Mouse (Mus musculus): ENCODE measurements at regions not wholly inside any gene's neighbourhood (a gene's known extent, or its start where the extent isn't known, plus 50 kb on each side); places are given as distances from the start of the nearest gene placed in this dataset.

GRCm38 (mm10) chr16:74873756-74874155, 462.1 kb upstream of the Robo2 start:
- DNase-seq (ENCODE audit: extremely low read depth, low read depth, low spot score) = no peak
- Histone ChIP-seq H3K27me3 (ENCODE audit: control insufficient read depth, insufficient read depth, low read length) (no peaks in the 10 kb centered on the region), H3K4me1 (ENCODE audit: control insufficient read depth, insufficient read depth, low read length) (no peaks in the 10 kb centered on the region), H3K79me2 (ENCODE audit: control insufficient read depth, insufficient read depth, low read length) (no peaks in the 10 kb centered on the region), H3K4me3 (ENCODE audit: insufficient read depth, low read depth, low read length) (no peak overlapping the region), H3K9ac (ENCODE audit: low read depth, low read length) (no peak overlapping the region), H3K27ac (replicated peaks; ENCODE audit: insufficient read depth, low read depth, low read length) (no peak overlapping the region), H3K36me3 (ENCODE audit: control insufficient read depth, insufficient read depth, low read length) (no peaks in the 10 kb centered on the region)
- TF ChIP-seq POLR2A (IDR thresholded peaks at IDR 0.05; ENCODE audit: extremely low read depth, insufficient read depth, low read length) (no peak), CTCF (IDR thresholded peaks at IDR 0.05; ENCODE audit: low read depth, low read length) (no peak)

DNA sequence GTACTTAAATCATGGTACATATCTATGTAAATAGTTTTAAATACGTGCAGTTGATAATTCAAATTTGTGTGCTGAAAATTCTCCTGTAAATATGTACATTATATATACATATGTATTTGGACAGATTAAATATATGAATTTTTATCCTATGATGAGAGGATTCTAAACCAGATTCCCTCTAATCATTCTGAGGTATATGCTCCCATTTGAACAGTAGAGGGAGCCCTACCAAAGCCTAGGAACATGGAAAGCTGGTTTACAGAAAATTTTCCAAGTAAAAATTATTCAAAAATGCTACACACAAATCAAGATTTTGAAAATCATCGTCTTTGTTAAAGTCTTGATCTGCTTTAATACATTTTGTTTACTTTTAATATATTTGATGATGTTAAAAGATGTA, 446.1 kb upstream of the Robo2 start:
- Histone ChIP-seq H3K27me3 (ENCODE audit: control insufficient read depth, insufficient read depth, low read length) (no peaks in the 10 kb centered on the region), H3K9ac (ENCODE audit: low read depth, low read length) (no peak overlapping the region), H3K4me3 (ENCODE audit: insufficient read depth, low read depth, low read length) (no peak overlapping the region), H3K36me3 (ENCODE audit: control insufficient read depth, insufficient read depth, low read length) (no peaks in the 10 kb centered on the region), H3K4me1 (ENCODE audit: control insufficient read depth, insufficient read depth, low read length) (no peaks in the 10 kb centered on the region), H3K79me2 (ENCODE audit: control insufficient read depth, insufficient read depth, low read length) (no peaks in the 10 kb centered on the region), H3K27ac (replicated peaks; ENCODE audit: insufficient read depth, low read depth, low read length) (no peak overlapping the region)
- TF ChIP-seq POLR2A (IDR thresholded peaks at IDR 0.05; ENCODE audit: extremely low read depth, insufficient read depth, low read length) (no peak), CTCF (IDR thresholded peaks at IDR 0.05; ENCODE audit: low read depth, low read length) (peak; percentile 28; the same call in 1 of the 2 replicates)
- DNase-seq (ENCODE audit: extremely low read depth, low read depth, low spot score) = no peak
- 11% methylated on average over 2 of the region's 2 CpGs for WGBS

- H3K36me3 ChIP-seq (ENCODE audit: control insufficient read depth, insufficient read depth, low read length) = no peaks in the 10 kb centered on the region
- no peaks in the 10 kb centered on the region for H3K79me2 ChIP-seq (ENCODE audit: control insufficient read depth, insufficient read depth, low read length)
- no peak overlapping the region for H3K4me3 ChIP-seq (ENCODE audit: insufficient read depth, low read depth, low read length)
- 0 out of 2 replicates have a peak, but pooled peaks have one; percentile 4 for TF ChIP-seq CTCF (IDR thresholded peaks at IDR 0.05; ENCODE audit: low read depth, low read length)
- TF ChIP-seq POLR2A (IDR thresholded peaks at IDR 0.05; ENCODE audit: extremely low read depth, insufficient read depth, low read length) = no peak
- no peak overlapping the region for H3K9ac ChIP-seq (ENCODE audit: low read depth, low read length)
- DNase-seq (ENCODE audit: extremely low read depth, low read depth, low spot score) = no peak
- no peaks in the 10 kb centered on the region for H3K27me3 ChIP-seq (ENCODE audit: control insufficient read depth, insufficient read depth, low read length)
- H3K4me1 ChIP-seq (ENCODE audit: control insufficient read depth, insufficient read depth, low read length) = no peaks in the 10 kb centered on the region
- no peak overlapping the region for H3K27ac ChIP-seq (replicated peaks; ENCODE audit: insufficient read depth, low read depth, low read length)
- WGBS = 96% methylated on average over 2 of the region's 2 CpGs
Observed at GRCm38 (mm10) chr16:74840006-74840405, 428.4 kb upstream of the Robo2 start.

GRCm38 (mm10) chr16:74814386-74814785, 402.8 kb upstream of the Robo2 start:
- TF ChIP-seq CTCF (IDR thresholded peaks at IDR 0.05; ENCODE audit: low read depth, low read length) (no peak), POLR2A (IDR thresholded peaks at IDR 0.05; ENCODE audit: extremely low read depth, insufficient read depth, low read length) (no peak)
- H3K4me3 ChIP-seq (ENCODE audit: insufficient read depth, low read depth, low read length) = no peak overlapping the region
- no peak overlapping the region for H3K27ac ChIP-seq (replicated peaks; ENCODE audit: insufficient read depth, low read depth, low read length)
- H3K9ac ChIP-seq (ENCODE audit: low read depth, low read length) = no peak overlapping the region
- no peaks in the 10 kb centered on the region for H3K4me1 ChIP-seq (ENCODE audit: control insufficient read depth, insufficient read depth, low read length)
- H3K79me2 ChIP-seq (ENCODE audit: control insufficient read depth, insufficient read depth, low read length) = no peaks in the 10 kb centered on the region
- 82% methylated on average over 3 of the region's 3 CpGs for WGBS
- no peaks in the 10 kb centered on the region for H3K36me3 ChIP-seq (ENCODE audit: control insufficient read depth, insufficient read depth, low read length)
- no peaks in the 10 kb centered on the region for H3K27me3 ChIP-seq (ENCODE audit: control insufficient read depth, insufficient read depth, low read length)
- no peak for DNase-seq (ENCODE audit: extremely low read depth, low read depth, low spot score)

DNA sequence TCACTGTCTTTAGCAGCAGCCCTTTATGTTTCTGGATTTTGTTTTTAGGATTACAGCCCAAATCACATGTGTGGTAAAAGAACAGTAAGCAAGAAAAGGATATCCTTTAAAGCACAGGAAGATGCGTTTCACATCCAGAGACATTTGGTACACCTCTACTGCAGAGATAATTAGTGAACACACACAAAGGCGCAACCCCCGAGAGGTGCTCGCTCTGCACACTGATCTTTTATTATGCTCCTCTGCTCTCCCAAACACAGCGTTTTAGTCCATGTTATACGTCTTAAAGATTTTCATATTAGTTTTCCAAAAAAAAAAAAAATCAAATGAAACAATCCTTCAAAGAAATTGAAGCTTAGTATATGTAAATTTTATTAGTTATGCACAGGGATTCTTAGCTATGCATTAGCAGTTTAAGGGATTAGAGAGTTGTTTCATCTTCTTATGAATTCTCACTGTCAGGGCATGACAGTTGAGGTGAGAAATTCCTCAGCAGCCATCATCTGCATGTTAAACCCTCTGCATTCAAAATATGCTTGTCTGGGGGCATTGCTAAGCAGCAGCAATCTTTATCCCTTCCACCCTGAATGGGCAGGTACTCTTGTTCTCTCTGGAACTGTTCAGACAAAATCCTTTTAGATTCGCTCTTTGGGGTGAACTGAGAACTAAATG, 397.7 kb upstream of the Robo2 start:
- DNase-seq (ENCODE audit: extremely low read depth, low read depth, low spot score) = no peak
- Histone ChIP-seq H3K27me3 (ENCODE audit: control insufficient read depth, insufficient read depth, low read length) (no peaks in the 10 kb centered on the region), H3K36me3 (ENCODE audit: control insufficient read depth, insufficient read depth, low read length) (no peaks in the 10 kb centered on the region), H3K4me3 (ENCODE audit: insufficient read depth, low read depth, low read length) (no peak overlapping the region), H3K4me1 (ENCODE audit: control insufficient read depth, insufficient read depth, low read length) (no peaks in the 10 kb centered on the region), H3K27ac (replicated peaks; ENCODE audit: insufficient read depth, low read depth, low read length) (no peak overlapping the region), H3K9ac (ENCODE audit: low read depth, low read length) (no peak overlapping the region), H3K79me2 (ENCODE audit: control insufficient read depth, insufficient read depth, low read length) (no peaks in the 10 kb centered on the region)
- TF ChIP-seq POLR2A (IDR thresholded peaks at IDR 0.05; ENCODE audit: extremely low read depth, insufficient read depth, low read length) (no peak), CTCF (IDR thresholded peaks at IDR 0.05; ENCODE audit: low read depth, low read length) (no peak)
- WGBS = 59% methylated on average over 7 of the region's 7 CpGs

DNA sequence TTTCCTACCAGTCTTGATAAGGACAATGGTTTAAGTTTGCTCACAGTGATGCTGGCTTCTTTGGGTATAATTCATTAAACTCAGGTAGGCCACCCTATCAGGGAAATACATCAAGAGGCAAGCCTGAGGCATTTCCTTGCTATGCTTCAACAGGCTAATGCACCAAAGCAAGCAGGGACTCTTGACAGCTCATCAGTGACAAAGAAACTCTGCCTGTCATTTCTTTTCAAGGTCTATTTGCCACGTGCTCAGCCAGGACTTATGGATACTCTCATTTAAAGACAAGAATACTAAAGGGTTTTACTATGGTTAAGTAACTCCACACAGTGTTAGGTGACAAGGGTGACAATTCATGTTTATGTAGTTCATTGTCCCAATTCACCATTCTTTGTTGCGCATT, 395.1 kb upstream of the Robo2 start:
- Histone ChIP-seq H3K4me1 (ENCODE audit: control insufficient read depth, insufficient read depth, low read length) (no peaks in the 10 kb centered on the region), H3K79me2 (ENCODE audit: control insufficient read depth, insufficient read depth, low read length) (no peaks in the 10 kb centered on the region), H3K36me3 (ENCODE audit: control insufficient read depth, insufficient read depth, low read length) (no peaks in the 10 kb centered on the region), H3K27me3 (ENCODE audit: control insufficient read depth, insufficient read depth, low read length) (no peaks in the 10 kb centered on the region), H3K9ac (ENCODE audit: low read depth, low read length) (no peak overlapping the region), H3K27ac (replicated peaks; ENCODE audit: insufficient read depth, low read depth, low read length) (no peak overlapping the region), H3K4me3 (ENCODE audit: insufficient read depth, low read depth, low read length) (no peak overlapping the region)
- TF ChIP-seq POLR2A (IDR thresholded peaks at IDR 0.05; ENCODE audit: extremely low read depth, insufficient read depth, low read length) (no peak), CTCF (IDR thresholded peaks at IDR 0.05; ENCODE audit: low read depth, low read length) (no peak)
- DNase-seq (ENCODE audit: extremely low read depth, low read depth, low spot score) = no peak
- 71% methylated on average over 2 of the region's 2 CpGs for WGBS

Measured in liver, adult 2 months (tissue).